Mouse (Mus musculus): ENCODE data around the gene Cep19.

Cep19 gene

DNA sequence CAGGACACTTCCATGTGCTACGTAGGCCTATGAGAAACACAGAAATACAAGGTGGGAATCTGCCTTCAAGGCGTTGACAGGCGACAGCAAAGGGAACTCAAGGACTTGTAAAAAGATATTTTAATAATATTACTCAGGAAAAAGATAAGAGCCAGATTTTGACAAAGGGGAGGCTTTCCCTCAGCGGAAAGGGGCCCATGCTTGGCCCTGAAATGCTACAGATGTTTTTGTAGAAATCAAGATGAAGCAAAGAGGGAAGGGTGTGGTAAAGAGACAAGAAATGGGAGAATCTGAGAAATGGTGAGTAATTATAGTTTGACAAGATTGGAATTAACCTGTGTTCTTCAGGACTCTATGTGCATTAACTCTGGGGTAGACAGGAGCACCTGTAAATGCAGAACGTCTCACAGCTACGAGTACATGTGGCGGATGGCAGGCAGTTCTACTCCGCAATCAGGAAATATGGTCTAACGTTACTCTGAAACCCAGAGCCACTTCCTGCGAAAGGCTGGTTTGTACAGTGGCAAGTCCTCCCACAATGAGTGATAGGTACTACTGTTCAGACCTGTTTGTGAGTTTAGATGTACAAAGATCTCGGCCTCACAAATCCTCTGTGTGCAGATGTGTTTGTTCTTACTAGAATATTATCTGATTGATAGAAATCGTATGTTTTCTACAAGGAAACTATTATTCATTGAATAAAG is 7.9 kb downstream of the Cep19 start:
- DNase-seq (ENCODE audit: low spot score in 2 of 2) = no peak

GRCm38 (mm10) chr16:32108170-32108569 is 8.6 kb downstream of the Cep19 start:
- DNase-seq (ENCODE audit: low spot score in 2 of 2) = no peak

GRCm38 (mm10) chr16:32108578-32108977 is 9.0 kb downstream of the Cep19 start:
- DNase-seq (ENCODE audit: low spot score in 2 of 2) = no peak

DNA sequence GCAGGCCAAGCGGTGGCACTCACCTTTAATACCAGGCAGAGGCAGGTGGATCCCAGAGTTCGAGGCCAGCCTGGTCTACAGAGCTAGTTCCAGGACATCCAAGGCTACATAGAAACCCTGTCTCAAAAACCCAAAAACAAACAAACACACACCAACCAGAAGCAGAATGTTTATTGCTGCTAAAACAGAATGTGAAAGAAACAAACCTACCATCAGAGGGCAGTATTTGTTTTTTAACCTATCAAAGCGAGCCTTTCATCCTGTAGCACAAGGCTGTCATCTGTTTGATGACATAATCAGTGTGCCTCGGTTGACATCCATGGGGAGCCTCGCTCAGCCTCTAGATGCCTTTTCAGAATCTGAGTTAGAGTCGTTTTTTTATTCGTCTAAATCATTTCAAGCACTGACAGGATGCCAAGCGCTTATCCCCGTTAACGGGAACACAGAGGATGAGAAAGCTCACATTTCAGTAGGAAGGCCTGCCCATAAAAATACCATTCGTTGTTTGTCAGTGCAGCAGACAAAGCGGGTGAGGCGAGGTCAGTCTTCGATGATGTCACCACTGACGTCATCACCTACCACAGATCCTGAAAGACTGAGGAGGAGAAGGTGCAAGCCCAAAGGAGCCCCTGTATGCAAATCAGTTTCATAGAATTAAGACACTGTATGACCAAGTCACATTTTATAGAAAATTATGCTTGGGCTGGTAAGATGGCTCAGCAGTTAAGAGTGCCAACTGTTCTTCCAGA is 11.5 kb downstream of the Cep19 start:
- no peak for DNase-seq (ENCODE audit: low spot score in 2 of 2)

- peak; percentile 48 to 52 for DNase-seq (ENCODE audit: low spot score in 2 of 2)
These were observed 14.1 kb downstream of the Cep19 start for GRCm38 (mm10) chr16:32113541-32114218.

- DNase-seq (ENCODE audit: low spot score in 2 of 2) = no peak
These were observed 14.8 kb downstream of the Cep19 start for GRCm38 (mm10) chr16:32114406-32114805.

GRCm38 (mm10) chr16:32114968-32115695 is 15.5 kb downstream of the Cep19 start:
- peak; percentile 60 to 86 for DNase-seq (ENCODE audit: low spot score in 2 of 2)

- DNase-seq (ENCODE audit: low spot score in 2 of 2) = no peak
These were observed 16.2 kb downstream of the Cep19 start for GRCm38 (mm10) chr16:32115781-32116180.

GRCm38 (mm10) chr16:32116186-32116585 is 16.6 kb downstream of the Cep19 start:
- no peak for DNase-seq (ENCODE audit: low spot score in 2 of 2)

- no peak for DNase-seq (ENCODE audit: low spot score in 2 of 2)
These were observed 20.9 kb downstream of the Cep19 start for GRCm38 (mm10) chr16:32120454-32120853.

- DNase-seq (ENCODE audit: low spot score in 2 of 2) = no peak
These were observed 24.4 kb downstream of the Cep19 start for GRCm38 (mm10) chr16:32124020-32124419.

DNA sequence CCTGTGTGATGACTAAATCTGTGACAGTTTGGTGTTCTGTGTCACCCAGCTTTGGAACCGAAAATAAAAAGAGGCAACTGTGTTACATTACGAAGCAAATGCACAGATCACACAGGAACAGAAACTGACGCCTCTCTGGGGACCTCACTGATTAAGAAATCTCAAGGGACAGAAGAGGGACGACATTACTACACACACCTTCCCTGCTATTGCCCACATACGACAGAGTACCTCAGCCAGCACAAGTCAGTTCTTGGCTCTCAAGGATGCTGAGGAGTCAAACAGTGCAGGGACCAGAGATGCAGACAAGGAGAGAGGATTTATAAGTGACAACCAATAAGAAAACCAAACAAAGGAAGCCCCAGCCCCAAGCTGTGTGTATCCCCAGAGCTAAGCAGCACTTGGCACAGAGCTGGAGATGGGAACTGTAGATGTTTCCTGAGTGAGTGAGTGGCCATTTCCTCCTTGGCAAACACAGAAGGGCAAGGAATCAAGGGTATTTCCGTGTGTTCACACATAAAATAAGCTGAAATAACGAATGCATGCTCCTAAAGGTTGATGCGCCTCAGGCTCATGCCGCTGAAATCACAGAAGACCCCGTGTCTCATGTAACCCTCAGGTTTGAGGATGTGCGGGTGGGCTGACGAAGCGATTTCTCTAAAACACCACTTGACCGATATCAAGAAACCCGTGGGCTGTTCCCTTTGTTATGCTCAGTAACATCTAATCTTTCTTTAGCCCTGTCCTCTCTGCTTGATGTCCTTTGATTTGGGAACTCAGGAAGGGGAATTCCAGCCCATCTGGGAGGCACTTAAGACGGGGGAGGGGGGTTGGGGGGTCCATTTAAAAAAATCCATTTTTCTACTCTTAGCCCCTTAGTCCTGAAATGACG is 25.1 kb downstream of the Cep19 start:
- no peak for DNase-seq (ENCODE audit: low spot score in 2 of 2)

GRCm38 (mm10) chr16:32125364-32125763 is 25.8 kb downstream of the Cep19 start:
- DNase-seq (ENCODE audit: low spot score in 2 of 2) = no peak

GRCm38 (mm10) chr16:32127046-32127445 is 27.4 kb downstream of the Cep19 start:
- DNase-seq (ENCODE audit: low spot score in 2 of 2) = no peak

DNA sequence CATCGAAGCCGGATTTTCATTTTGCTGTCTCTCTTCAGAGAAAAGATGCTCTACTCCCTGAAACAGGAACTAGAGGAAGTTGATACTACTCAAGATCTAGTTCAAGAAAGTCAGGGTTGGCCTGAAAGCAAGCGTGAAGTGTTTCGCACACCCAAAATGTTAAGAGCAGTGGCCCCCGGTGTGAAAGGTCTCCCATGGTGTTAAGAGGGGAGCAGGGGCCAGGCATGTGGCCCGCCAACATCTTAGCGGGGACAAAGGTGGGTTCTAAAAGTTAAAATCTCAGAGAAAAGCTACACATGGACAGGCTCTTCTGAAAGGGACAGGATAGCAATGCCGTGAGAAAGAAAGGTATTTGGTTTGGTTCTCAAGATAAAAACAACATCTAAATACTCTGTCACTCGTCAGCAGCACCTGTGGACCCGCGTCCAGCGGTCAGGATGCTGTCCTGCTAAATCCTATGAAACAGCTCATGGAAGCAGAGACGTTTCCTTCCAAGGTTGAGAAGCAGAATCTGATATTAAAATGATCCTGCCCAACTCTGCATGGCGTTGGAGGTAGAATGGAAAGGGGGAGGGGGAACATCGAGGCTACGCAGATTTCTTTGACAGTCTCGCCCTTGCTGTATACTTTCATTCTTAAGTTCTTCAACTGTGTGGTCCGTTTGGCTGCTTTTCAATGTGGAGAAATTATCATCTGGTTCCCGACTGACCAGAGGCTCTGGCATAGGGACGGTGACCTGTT is 30.0 kb downstream of the Cep19 start:
- DNase-seq (ENCODE audit: low spot score in 2 of 2) = no peak

GRCm38 (mm10) chr16:32130190-32130826 is 30.7 kb downstream of the Cep19 start:
- DNase-seq (ENCODE audit: low spot score in 2 of 2) = no peak

GRCm38 (mm10) chr16:32133148-32133547 is 33.5 kb downstream of the Cep19 start:
- DNase-seq (ENCODE audit: low spot score in 2 of 2) = no peak

- DNase-seq (ENCODE audit: low spot score in 2 of 2) = no peak
These were observed 36.3 kb downstream of the Cep19 start for GRCm38 (mm10) chr16:32135842-32136357.

DNA sequence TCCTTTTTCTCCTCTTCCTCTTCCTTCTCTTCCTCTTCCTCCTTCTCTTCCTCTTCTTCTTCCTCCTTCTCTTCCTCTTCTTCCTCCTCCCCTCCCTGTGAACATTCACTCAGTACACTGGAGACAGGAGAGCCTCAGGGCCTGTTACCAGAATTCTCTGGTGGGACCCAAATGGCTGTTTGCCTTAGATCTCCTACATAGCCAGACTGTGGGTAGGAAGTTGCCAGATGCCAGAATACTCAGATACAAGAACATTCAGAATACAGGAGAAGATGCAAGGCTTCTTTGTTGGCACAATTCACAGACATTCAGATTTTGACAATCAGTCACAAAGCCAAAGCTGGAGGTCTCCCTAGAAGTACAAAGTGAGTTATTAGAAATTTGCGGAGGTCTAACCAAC is 39.4 kb downstream of the Cep19 start:
- no peak for DNase-seq (ENCODE audit: low spot score in 2 of 2)

GRCm38 (mm10) chr16:32143766-32144165 is 44.2 kb downstream of the Cep19 start:
- DNase-seq (ENCODE audit: low spot score in 2 of 2) = no peak

All from frontal cortex, postnatal 14 days (tissue).